Mouse (Mus musculus) bone marrow macrophage, adult 2 months (primary cell): ENCODE measurements around the gene Gna12. TPM values are rescaled to one million over a fixed set of nuclear protein-coding genes. Genes with fewer than 3 reads are reported as not detected.

Experiments used
- H3K27ac ChIP-seq: 2 replicates; pipeline ENCODE4 v1.5.1; 2012; ENCODE audit warnings: low read depth, low read length; ENCODE audit not compliant: insufficient read depth
- H3K4me1 ChIP-seq: 2 replicates; pipeline ENCODE4 v1.6.1; 2012; ENCODE audit warnings: low read length; ENCODE audit not compliant: control insufficient read depth, insufficient read depth
- H3K4me3 ChIP-seq: 2 replicates; pipeline ENCODE4 v1.5.1; 2012; ENCODE audit warnings: mild to moderate bottlenecking, low read length, moderate library complexity; ENCODE audit not compliant: insufficient read depth
- CTCF ChIP-seq: IDR thresholded peaks from 2 replicates; pipeline ENCODE4 v1.5.1; 2012; ENCODE audit warnings: low read depth, mild to moderate bottlenecking, low read length, moderate library complexity
- POLR2A ChIP-seq: IDR thresholded peaks from 2 replicates; pipeline ENCODE4 v1.6.1; 2012; ENCODE audit warnings: mild to moderate bottlenecking, low read depth, low read length, borderline replicate concordance
- polyA plus RNA-seq: library from polyadenylated mRNA; stranded (reverse); fragments of >200 nt; gene quantifications from 2 replicates; pipeline ENCODE4 v1.2.4, GENCODE M21; 2012; ENCODE audit not compliant: missing spikeins, insufficient read depth, insufficient read length

Gene Gna12
- polyA plus RNA-seq, 1 experiment = 173 TPM

DNA sequence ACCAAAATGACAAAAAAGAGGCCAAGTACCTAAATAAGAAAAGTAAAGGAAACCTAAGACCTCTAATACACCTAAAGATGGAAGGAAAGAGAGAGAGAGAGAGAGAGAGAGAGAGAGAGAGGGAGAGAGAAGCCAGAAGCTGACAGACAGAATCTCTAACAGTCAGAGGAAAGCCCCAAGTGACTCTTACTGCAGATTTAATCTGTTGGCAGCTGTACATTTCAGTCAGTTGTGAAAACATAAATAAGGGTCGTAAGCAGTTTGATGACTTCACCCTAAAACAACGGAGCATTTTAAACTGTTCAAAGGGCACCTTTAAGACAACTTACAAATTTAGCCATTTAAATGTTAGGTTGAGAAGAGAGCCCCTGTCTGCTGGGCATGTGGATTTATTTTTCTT lies 39.8 kb downstream of the Gna12 start:
- Histone ChIP-seq H3K27ac (peak overlapping the region; percentile 92), H3K4me3 (no peak overlapping the region), H3K4me1 (peaks cover 66% of the 10 kb centered on the region)
- TF ChIP-seq POLR2A (no peak), CTCF (no peak)

DNA sequence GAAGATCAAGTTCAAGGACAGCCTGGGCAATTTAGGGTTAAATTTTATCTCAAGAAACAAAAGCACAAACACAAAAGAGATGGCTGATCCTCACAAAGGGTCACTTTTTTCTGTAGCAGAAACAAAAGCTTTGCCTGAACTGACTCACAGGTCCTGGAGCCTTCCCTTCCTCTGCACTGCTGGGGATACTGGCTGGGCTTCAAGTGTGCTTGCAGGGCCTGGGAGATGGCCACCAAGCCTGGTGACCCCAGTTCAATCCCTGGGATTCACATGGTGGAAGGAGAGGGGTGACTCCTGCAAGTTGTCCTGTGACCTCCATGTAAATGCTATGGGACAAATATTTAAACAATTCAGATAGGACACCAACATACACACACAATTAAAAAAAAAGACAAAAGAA lies 40.7 kb downstream of the Gna12 start:
- peaks cover 59% of the 10 kb centered on the region for H3K4me1 ChIP-seq
- H3K4me3 ChIP-seq = no peak overlapping the region
- TF ChIP-seq CTCF (no peak), POLR2A (no peak)
- no peak overlapping the region for H3K27ac ChIP-seq

DNA sequence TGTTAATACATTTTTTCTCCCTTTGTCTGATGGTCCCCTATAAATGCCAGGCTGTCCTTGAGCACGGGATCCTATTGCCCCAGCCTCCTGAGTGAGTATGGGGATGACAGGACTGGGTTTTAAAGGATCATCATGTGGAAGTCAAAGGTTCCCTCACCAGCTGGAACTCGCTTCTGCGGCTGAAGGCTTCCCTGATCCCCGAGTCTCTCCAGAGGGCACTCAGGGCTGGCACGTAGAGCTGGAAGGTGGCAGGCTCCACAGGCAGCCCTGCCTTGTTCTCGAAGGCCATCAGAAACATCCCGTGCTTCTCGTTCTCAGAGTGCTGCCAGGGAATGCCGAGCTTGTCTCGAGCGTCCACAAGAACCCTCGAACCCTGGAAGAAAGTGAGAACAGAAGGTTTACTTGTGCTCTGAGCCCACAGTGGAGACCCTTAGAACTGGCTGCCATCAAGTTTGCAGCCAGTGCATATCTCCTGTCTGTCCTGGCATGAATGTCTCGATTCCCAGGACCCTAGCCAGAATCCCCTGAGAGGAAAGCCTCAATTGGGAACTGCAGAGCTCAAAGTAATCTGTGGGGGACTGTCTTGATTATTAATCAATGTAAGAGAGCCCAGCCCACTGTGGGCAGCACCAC lies 44.9 kb downstream of the Gna12 start:
- H3K27ac ChIP-seq = no peak overlapping the region
- no peak overlapping the region for H3K4me3 ChIP-seq
- TF ChIP-seq CTCF (no peak), POLR2A (no peak)
- H3K4me1 ChIP-seq = peaks cover 46% of the 10 kb centered on the region

DNA sequence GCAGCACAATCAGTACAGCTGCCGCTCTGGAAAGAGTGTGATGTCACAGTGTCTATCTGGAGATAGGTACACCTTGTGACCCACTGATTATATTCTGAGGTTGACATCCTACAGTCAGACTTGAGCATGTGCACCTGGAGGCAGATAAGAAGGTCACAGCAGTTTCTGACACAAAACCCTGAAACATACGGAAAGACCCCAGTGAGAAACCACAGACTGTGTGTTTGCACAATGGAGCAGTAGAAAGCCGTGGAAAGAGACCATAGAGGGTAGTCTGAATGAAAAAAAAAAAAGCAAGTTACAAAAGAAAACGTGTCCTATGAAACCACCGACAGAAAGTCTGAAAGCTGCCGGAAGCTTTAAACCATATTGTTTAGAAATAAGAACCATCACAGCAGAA lies 45.9 kb downstream of the Gna12 start:
- Histone ChIP-seq H3K4me3 (no peak overlapping the region), H3K27ac (no peak overlapping the region), H3K4me1 (peaks cover 36% of the 10 kb centered on the region)
- TF ChIP-seq CTCF (no peak), POLR2A (no peak)

DNA sequence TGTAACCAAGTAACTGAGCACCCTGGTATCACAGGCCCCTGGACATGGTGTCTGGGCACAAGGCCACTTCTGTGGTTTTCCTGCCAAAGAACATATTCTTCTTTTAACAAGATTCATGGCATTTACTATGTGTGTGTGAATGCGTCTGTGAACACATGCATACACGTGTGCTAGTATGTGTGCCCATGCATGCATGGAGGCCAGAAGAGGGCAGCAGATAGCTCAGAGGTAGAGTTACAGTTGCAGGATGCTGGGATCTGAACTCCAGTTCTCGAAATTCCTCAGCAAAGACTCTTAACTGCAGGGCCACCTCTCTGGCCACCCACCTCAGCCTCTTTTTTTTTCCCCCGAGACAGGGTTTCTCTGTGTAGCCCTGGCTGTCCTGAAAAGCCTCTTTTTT lies 46.7 kb downstream of the Gna12 start:
- TF ChIP-seq POLR2A (no peak), CTCF (no peak)
- no peak overlapping the region for H3K4me3 ChIP-seq
- no peak overlapping the region for H3K27ac ChIP-seq
- H3K4me1 ChIP-seq = peaks cover 29% of the 10 kb centered on the region

DNA sequence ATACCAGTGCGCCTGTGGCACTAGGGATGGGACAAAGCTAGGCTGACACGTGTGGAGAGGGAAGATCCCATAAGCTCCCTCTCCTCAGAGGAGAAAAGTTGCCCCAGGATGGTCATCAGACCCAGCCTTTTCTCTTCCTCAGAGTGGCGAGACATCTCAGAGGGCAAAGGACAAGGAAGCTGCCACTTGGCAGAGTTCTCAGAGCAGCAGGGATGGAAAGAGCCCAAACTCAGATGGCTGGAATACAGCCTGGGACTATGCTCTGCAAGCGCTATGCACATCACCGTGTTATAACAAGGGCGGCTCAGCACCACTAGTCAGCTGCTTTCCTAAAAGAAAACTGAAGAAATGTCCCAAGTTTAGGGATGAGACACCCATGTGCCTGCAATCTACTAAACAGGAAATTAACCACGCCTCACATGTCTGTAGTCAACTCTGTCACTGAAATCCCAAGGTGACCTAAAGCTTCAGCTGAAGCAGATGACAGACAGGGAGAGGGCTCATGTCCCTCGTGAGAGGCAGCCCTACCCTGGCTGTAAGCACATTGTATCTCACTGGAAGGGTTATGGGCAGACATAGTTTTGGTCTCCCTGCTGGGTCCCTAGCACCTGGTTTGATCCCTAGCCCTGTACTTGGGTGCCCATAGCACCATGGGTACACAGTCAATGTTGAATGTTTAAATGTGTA lies 48.2 kb downstream of the Gna12 start:
- no peak for TF ChIP-seq POLR2A
- TF ChIP-seq CTCF = no peak
- H3K4me1 ChIP-seq = peaks cover 28% of the 10 kb centered on the region
- no peak overlapping the region for H3K4me3 ChIP-seq
- H3K27ac ChIP-seq = peak overlapping the region; percentile 1; the same call in 1 of the 2 replicates

DNA sequence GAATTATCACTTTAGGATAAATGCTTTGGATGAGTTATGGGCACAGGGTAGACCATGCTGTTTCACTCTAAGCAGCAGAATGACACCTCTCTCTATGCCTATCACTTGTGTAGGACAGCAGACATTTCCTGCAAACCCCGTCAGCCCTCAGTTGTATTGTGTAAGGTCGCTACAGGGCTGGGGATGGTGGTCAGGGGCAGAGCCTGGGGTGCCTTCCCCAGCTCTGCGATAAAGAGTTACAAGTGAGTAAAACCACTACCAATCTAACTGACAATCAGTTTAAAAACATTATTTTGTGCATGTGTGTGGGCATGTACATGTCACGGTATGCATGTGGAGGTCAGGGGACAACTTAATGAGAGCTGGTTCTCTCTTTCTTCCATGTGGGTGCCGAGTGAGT lies 49.1 kb downstream of the Gna12 start:
- Histone ChIP-seq H3K4me3 (no peak overlapping the region), H3K27ac (peak overlapping the region; percentile 6; the same call in 1 of the 2 replicates), H3K4me1 (peaks cover 34% of the 10 kb centered on the region)
- TF ChIP-seq POLR2A (no peak), CTCF (no peak)

DNA sequence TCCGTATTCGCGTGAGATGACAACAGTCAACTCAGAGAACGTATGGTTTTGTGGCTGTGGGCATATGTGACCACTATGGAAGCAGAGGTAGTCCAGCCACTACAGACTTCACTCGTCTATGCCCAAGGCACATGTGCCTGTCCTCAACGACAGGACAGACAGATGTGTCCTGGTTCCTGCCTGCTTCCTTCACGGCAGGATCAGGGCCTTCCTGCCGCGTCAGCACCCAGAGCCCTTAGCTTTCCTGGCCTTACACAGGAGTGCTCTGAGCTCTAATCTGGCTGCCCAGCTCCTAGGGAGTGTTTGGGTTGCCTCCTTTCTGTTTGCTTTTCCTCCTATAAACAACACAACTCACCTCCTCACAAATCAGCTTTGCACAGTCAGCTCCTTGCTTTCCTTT lies 53.3 kb downstream of the Gna12 start:
- peaks cover 58% of the 10 kb centered on the region for H3K4me1 ChIP-seq
- no peak overlapping the region for H3K4me3 ChIP-seq
- TF ChIP-seq POLR2A = no peak
- TF ChIP-seq CTCF = no peak
- H3K27ac ChIP-seq = no peak overlapping the region

DNA sequence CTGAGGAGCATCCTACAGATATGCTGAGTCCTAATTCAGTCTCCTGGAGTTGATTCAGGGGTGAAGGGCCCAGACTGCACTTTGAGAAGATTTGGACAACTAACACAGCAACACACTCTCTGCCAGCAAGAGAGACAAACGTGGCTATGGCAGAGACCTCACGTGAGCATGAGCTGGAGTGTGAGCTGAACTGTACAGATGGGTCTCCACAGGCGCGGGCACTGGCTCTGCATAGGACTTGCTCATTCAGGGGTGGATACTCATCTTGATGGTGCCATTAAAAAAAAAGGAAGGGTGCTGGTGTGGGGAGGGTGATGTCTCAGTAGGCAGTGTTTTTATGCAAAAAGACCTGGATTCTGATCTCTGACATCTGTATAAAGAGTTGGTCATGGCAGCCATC lies 55.1 kb downstream of the Gna12 start:
- no peak for TF ChIP-seq POLR2A
- no peak for TF ChIP-seq CTCF
- Histone ChIP-seq H3K4me1 (peaks cover 66% of the 10 kb centered on the region), H3K4me3 (no peak overlapping the region), H3K27ac (no peak overlapping the region)

DNA sequence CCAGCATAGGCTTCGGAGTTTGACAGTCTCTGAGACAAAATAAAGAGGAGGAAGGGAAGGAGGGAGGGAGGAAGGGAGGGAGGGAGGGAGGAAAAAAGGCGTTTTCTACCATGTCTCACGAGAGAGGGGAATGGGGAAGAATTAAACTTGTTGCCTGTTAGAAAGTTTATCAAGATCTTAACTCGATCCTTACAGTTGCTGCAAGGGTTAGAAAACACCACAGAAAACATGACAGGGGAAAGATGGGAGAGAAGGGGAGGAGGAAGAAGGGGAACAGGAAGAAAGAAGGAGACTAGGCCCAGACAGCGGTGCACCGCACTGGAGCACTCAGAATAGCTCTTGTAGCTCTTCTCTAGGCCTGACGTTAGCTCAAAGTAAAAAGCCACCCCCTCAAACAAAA lies 58.1 kb downstream of the Gna12 start:
- H3K4me3 ChIP-seq = no peak overlapping the region

More for the DNA sequence above, 58.1 kb downstream of the Gna12 start:
- peak overlapping the region; percentile 92 for H3K27ac ChIP-seq
- TF ChIP-seq CTCF (no peak), POLR2A (no peak)
- H3K4me1 ChIP-seq = peaks cover 91% of the 10 kb centered on the region
